Mouse (Mus musculus) G1E (cell line): ENCODE results near the gene Bloc1s1.

ENCODE experiments used
- CTCF ChIP-seq: IDR thresholded peaks from 2 replicates; pipeline ENCODE4 v1.5.1; 2012; ENCODE audit warnings: low read depth, low read length, inconsistent platforms, mixed read lengths
- GATA1 ChIP-seq: IDR thresholded peaks from 2 replicates; pipeline ENCODE4 v1.6.1; 2012; ENCODE audit warnings: borderline replicate concordance, low read length, inconsistent platforms, mixed read lengths
- POLR2AphosphoS5 ChIP-seq: IDR thresholded peaks from 2 replicates; pipeline ENCODE4 v1.6.1; 2012; ENCODE audit warnings: low read depth, low read length, inconsistent platforms; ENCODE audit not compliant: insufficient replicate concordance
- TAL1 ChIP-seq: conservative IDR thresholded peaks from 2 replicates; pipeline ENCODE4 v1.6.1; 2012; ENCODE audit warnings: low read depth, low read length, inconsistent platforms, mixed read lengths

DNA sequence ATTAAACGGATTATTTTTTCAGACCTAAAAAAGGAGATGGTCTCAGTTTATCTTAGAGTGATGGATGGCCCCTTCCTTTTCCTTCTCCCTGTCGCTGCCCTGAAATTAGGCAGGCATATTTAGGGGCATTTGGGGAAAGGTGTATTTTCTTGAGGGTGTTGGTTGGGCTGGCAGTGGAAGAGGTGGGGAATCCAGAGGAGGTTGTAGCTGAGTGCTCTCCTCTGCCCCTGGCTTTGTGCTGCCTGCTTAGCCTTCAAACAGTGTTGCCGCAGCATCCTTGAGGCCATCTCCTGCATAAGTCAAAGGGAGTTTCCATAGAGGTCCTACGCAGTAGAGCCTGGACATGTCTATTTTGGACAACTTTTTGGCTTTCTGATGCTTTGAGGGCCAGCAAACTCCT lies 11.0 kb downstream of the Bloc1s1 start:
- TF ChIP-seq CTCF (no peak), GATA1 (no peak), TAL1 (no peak), POLR2AphosphoS5 (no peak)
